Mouse (Mus musculus): ENCODE results near the gene A630001G21Rik. TPM values are rescaled to one million over a fixed set of nuclear protein-coding genes. Genes with fewer than 3 reads are reported as not detected.

A630001G21Rik gene
- polyA plus RNA-seq, 1 experiment: 28.4 TPM

DNA sequence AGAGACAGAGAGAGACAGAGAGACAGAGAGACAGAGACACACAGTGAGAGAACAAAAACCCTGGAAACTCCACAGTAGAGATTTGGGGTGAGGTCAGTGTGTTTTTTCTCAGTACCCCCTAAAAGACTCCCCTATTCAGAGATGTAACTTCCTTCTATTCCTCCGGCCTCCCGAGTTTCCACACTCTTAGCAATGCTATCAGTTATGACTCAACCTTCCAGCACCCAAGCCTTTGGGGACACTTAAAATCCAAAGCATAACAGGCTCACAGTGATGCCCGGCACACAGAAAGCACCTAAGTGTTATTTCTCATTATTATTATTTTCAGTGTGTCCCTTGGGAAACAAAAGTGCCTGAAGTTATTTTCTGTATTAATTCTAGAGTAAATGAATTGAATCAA is 87.9 kb downstream of the A630001G21Rik start:
- Histone ChIP-seq H3K27me3 (ENCODE audit: control insufficient read depth, insufficient read depth, low read length) (no peaks in the 10 kb centered on the region), H3K27ac (ENCODE audit: insufficient read depth, low read length) (no peak overlapping the region), H3K4me1 (ENCODE audit: control insufficient read depth, insufficient read depth, insufficient read length) (peaks cover 5% of the 10 kb centered on the region; the same call in 1 of the 2 replicates), H3K36me3 (ENCODE audit: control insufficient read depth, insufficient read depth, low read length) (peaks cover 32% of the 10 kb centered on the region), H3K4me3 (ENCODE audit: extremely low read depth, insufficient read depth, insufficient read length) (no peak overlapping the region)
- TF ChIP-seq POLR2A (IDR thresholded peaks at IDR 0.05; ENCODE audit: low read depth, low read length) (no peak), CTCF (IDR thresholded peaks at IDR 0.05; ENCODE audit: extremely low read depth, insufficient read depth, insufficient read length, insufficient replicate concordance) (no peak)
- DNase-seq (ENCODE audit: low read depth in 1 of 2, low spot score in 2 of 2): no peak
- WGBS: 90% methylated on average over 3 of the region's 3 CpGs

DNA sequence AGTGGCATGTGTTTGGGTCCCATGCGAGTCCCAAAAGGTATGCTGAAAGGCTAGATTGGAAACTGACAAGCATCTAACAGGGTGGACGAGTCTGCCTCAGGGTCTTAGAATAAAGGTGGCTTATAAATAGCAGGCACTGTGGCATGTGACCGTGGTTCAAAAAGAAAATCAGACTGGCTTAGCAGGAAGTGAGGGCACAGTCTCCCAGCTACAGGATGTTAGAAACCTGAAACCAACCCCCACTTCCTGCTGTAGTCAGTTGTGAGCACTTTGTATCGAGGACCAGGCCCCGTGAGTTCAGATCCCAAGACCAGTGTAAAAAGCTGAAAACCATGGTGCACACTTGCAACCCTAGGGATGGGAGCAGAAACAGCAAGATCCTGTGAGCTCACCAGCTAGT is 91.1 kb downstream of the A630001G21Rik start:
- Histone ChIP-seq H3K27me3 (ENCODE audit: control insufficient read depth, insufficient read depth, low read length) (no peaks in the 10 kb centered on the region), H3K36me3 (ENCODE audit: control insufficient read depth, insufficient read depth, low read length) (peaks cover 26% of the 10 kb centered on the region), H3K4me3 (ENCODE audit: extremely low read depth, insufficient read depth, insufficient read length) (no peak overlapping the region), H3K27ac (ENCODE audit: insufficient read depth, low read length) (peak overlapping the region; percentile 73), H3K4me1 (ENCODE audit: control insufficient read depth, insufficient read depth, insufficient read length) (peaks cover 3% of the 10 kb centered on the region; the same call in 1 of the 2 replicates)
- peak; percentile 59 to 66 for DNase-seq (ENCODE audit: low read depth in 1 of 2, low spot score in 2 of 2)
- TF ChIP-seq POLR2A (IDR thresholded peaks at IDR 0.05; ENCODE audit: low read depth, low read length) (no peak), CTCF (IDR thresholded peaks at IDR 0.05; ENCODE audit: extremely low read depth, insufficient read depth, insufficient read length, insufficient replicate concordance) (no peak)
- WGBS: 9% methylated on average over 5 of the region's 5 CpGs

DNA sequence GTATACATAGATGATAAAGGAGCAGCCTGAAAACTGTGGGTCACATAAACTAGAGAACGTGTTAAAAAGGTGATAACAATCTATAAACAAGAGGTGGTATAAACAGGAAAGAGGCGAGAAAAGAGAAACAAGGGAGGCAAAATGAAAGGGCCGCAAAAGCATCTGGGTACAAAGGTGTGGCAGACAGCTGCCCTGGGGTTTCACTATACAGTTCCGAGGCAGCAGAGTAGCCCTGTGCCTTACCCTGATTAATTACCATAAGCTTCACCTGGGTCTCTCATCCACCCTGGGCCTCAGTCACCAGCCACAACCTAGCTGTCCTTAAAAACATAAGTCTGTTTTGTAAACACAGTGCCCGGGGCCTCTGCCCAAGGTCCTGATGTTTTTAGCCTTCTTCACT is 91.8 kb downstream of the A630001G21Rik start:
- peak overlapping the region; percentile 63 for H3K27ac ChIP-seq (ENCODE audit: insufficient read depth, low read length)
- WGBS: 63% methylated on average over 5 of the region's 5 CpGs
- no peak for DNase-seq (ENCODE audit: low read depth in 1 of 2, low spot score in 2 of 2)
- H3K36me3 ChIP-seq (ENCODE audit: control insufficient read depth, insufficient read depth, low read length): peaks cover 31% of the 10 kb centered on the region
- no peak overlapping the region for H3K4me3 ChIP-seq (ENCODE audit: extremely low read depth, insufficient read depth, insufficient read length)
- TF ChIP-seq POLR2A (IDR thresholded peaks at IDR 0.05; ENCODE audit: low read depth, low read length) (no peak), CTCF (IDR thresholded peaks at IDR 0.05; ENCODE audit: extremely low read depth, insufficient read depth, insufficient read length, insufficient replicate concordance) (no peak)
- H3K4me1 ChIP-seq (ENCODE audit: control insufficient read depth, insufficient read depth, insufficient read length): peaks cover 3% of the 10 kb centered on the region; the same call in 1 of the 2 replicates
- no peaks in the 10 kb centered on the region for H3K27me3 ChIP-seq (ENCODE audit: control insufficient read depth, insufficient read depth, low read length)

GRCm38 (mm10) chr1:85680226-85680625 is 98.2 kb downstream of the A630001G21Rik start:
- Histone ChIP-seq H3K36me3 (ENCODE audit: control insufficient read depth, insufficient read depth, low read length) (peaks cover 58% of the 10 kb centered on the region), H3K4me3 (ENCODE audit: extremely low read depth, insufficient read depth, insufficient read length) (no peak overlapping the region), H3K27ac (ENCODE audit: insufficient read depth, low read length) (peak overlapping the region; percentile 65), H3K27me3 (ENCODE audit: control insufficient read depth, insufficient read depth, low read length) (no peaks in the 10 kb centered on the region), H3K4me1 (ENCODE audit: control insufficient read depth, insufficient read depth, insufficient read length) (no peaks in the 10 kb centered on the region)
- WGBS: 54% methylated on average over 4 of the region's 4 CpGs
- TF ChIP-seq CTCF (IDR thresholded peaks at IDR 0.05; ENCODE audit: extremely low read depth, insufficient read depth, insufficient read length, insufficient replicate concordance) (no peak), POLR2A (IDR thresholded peaks at IDR 0.05; ENCODE audit: low read depth, low read length) (no peak)
- no peak for DNase-seq (ENCODE audit: low read depth in 1 of 2, low spot score in 2 of 2)

Other genes with a start within 250 kb of the A630001G21Rik start
- not detected in 2 replicates for gene G530012D18Rik, start 203.0 kb downstream of the A630001G21Rik start, polyA plus RNA-seq (2012; rRNA removed)
- 54.2 and 57.5 TPM in 2 replicates for gene Sp110, start 179.8 kb downstream of the A630001G21Rik start, polyA plus RNA-seq (2012; rRNA removed)
- 23.4 and 27.0 TPM in 2 replicates for gene Sp140, start 178.3 kb downstream of the A630001G21Rik start, polyA plus RNA-seq (2012; rRNA removed)
- 34.6 and 38.5 TPM in 2 replicates for gene Sp100, start 128.7 kb downstream of the A630001G21Rik start, polyA plus RNA-seq (2012; rRNA removed)
- 24.1 and 25.0 TPM in 2 replicates for gene Cab39, start 14.8 kb upstream of the A630001G21Rik start, polyA plus RNA-seq (2012; rRNA removed)
- 136 and 141 TPM in 2 replicates for gene Itm2c, start 115.6 kb upstream of the A630001G21Rik start, polyA plus RNA-seq (2012; rRNA removed)
- gene 4933407L21Rik, start 149.8 kb upstream of the A630001G21Rik start, polyA plus RNA-seq (2012; rRNA removed): 0.13 and 0.16 TPM in 2 replicates
- gene Gpr55, start 182.4 kb upstream of the A630001G21Rik start, polyA plus RNA-seq (2012; rRNA removed): 1.2 and 2.1 TPM in 2 replicates
- not detected in 2 replicates for gene Spata3, start 238.2 kb upstream of the A630001G21Rik start, polyA plus RNA-seq (2012; rRNA removed)

Data from spleen, adult 2 months (tissue).